Mouse (Mus musculus): Measurements from ENCODE around the gene Slit1.

The Slit1 gene

DNA sequence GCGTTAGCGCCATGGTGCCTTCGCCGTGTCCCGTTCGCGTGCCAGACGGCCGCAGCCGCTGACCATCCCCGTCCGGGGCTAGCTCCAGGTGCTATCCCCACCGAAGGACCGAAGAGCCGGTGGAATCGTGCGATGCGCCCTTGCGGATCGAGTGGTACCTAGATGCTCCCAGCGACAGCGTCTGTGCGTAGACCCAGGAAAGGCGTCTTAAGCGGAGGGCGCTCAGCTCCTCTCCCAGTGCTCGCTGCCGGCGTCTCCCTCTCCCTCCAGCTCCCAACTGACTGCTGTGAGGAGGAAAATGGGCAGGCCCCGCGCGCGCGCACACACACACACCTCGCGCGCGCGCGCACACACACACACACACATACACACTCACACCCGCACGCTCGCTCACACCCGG lies at the start of gene Slit1:
Gene Slit1 (minus strand): TSS at position 270 of the 400 bp plus-strand sequence.
- no peak for DNase-seq (ENCODE audit: low spot score)

DNA sequence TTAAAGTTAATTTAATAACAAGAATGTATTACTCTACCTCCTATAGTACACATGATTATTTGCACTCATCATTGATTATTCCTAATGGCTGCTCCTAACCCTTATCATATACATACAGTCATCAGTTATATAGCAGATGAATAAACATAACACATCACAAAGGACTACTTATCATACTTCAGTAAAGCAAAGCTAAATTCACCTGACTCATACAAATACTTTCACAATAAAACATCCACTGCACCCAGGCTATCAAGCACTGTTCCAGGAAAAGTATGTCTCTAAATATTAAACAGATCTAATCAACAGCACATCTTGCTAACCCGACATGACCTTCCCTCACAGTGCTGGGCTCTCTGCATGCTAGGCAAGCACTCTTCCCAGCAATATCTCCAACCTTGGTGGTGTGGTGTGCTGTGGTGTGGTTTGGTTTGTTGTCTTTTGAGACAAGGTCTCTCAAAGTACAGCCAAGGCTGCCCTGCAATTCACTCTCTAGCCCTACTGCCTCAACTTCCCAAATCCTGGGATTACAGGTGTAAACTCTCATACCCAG lies 49.5 kb upstream of the Slit1 start:
- DNase-seq (ENCODE audit: low spot score): no peak

DNA sequence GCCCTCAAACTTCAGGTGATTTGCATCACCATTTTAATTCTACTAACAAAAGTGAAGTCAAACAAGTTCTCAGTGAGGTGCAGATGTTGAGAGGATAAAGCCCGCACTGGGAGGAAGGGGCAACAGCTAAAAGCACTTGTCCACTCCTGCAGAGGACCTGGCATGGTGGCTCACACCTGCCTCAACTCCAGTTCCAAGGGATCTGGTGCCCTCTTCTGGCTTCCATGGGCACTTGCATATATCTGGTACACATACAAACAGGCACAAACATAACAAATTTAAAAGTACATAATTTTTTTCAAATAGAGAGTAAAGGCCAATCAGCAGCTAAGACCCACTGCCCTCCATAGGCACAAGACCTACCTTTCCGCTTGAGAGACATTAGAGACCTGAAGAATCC lies 47.9 kb upstream of the Slit1 start:
- no peak for DNase-seq (ENCODE audit: low spot score)

DNA sequence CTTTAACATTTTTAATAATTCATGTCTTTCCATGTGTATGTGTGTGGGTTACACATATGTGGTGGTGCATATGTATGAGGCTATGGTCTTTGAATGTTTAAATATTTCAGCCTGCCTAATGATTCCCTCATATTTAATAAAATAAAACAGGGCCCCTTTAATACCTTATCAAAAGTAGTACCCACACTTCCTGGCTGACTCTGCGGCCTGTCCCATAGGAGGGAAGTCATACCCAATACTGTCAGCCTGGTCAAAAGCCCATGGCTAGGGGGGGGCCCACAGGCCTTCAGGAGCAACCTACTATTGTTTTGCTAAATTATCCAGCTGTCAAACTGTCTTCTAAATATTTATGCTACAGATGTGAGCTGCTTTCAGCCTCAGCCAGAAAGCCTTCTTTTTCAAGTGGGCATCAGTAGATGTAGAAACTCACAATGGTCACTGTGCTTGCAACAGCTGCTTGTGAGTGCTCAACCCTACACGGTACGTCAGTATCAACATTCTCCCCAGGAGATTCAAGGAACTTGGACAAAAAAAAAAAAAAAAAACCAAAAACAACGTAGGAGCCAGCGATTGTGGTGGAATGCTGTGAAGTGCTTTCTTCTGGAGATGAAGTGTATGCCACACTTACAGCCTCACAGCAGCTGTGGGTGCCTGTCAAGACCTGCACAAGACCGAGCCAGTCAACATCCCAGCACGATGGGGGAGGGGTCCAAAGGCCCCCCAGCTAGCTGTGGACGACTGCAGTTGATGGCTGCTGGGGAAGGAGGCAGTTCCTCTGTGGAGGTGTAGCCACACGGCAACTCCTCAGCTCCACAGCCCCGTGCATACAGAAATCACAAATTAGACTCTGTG lies 45.9 kb upstream of the Slit1 start:
- DNase-seq (ENCODE audit: low spot score): no peak

GRCm38 (mm10) chr19:41786896-41787295 lies 43.4 kb upstream of the Slit1 start:
- DNase-seq (ENCODE audit: low spot score): no peak

DNA sequence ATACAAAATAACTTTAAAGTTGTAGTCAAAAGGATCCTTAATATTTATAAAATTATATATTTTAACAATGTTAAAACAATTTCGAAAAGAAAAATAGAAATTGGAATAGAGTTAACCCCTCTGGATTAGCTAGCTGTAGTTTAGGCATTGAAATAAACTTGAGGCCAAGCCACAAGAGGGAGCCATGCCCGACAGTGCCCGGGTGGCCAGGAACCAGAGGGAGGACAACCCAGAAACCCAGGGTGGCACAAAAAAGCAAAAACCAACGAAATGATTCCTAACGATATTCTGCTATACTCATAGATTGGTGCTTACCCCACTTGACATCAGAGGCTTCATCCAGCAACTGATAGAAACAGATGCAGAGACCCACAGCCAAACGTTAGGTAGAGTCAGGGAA lies 34.0 kb upstream of the Slit1 start:
- no peak for DNase-seq (ENCODE audit: low spot score)

DNA sequence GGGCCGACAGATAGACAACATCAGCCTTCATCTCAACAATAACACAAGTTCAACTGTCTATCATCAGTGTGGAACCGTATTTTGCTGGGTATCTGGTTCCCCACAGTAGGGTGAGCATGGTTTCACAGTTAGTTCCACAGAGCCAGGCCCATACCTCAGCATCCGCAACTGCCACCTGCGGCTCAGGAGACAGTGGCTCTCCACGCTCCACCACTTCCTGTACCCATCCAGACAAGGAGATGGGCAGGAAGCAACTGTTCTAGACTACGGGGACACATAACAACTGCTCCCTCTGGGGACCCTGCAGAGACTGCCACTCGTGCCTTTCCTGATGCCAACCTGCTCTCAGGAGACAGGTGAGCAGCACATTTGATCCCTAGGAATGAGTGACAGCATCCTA lies 25.2 kb upstream of the Slit1 start:
- no peak for DNase-seq (ENCODE audit: low spot score)

DNA sequence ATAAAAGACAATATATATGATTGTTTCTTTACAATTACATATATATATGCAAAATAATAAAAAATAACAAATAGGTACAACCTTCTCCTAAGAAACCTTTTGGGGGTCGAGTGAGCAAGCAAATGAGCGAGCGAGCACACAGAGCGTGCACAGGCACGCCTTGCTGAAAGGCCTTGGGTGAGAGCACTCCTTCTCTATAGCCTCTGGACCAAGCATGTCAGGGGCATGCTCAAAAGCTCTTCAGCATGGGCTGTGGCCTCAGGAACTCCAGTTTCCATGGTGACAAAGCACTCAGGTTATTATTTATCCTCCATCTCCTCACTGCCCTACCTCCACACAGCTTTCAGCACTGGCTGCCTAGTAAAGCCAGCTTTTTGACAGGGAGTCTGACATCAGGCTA lies 23.2 kb upstream of the Slit1 start:
- DNase-seq (ENCODE audit: low spot score): no peak

DNA sequence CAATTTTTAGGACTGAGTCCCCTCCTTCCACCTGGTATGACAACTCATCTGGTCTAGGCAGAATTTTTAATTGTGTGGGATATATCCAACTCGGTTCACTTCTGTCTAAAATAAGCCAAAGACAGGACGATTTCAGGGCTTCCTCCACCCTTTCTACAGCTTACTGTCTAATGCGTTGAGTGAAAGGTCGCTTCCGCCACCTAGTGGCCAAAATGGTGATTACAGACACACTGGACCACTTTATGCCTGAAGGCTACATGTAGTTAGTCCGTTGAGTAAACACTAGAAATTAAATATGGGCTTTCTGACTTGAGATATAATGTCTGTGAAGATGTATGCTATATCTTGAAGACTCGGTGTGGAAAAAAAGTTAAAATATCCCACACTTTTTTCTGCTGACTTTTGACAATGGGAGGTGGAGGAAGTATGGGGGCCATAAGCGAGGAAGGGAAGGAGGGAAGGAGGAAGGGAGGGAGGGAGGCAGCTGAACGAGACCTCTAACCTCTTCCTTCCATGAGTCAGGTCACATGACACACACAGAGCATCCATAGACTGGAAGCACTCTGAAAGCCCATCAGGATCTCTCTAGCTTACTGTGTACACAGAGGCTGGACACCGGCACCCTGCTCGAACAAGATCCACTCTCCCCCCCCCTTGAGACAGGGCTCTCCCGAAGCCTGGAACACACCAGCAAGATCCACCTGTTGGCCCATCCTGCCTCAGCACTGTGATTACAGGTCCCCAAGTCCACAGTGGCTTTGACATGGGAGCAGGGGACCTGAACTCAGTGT lies 20.6 kb upstream of the Slit1 start:
- peak; percentile 90 for DNase-seq (ENCODE audit: low spot score)

- peak; percentile 17 for DNase-seq (ENCODE audit: low spot score)
These were observed 18.1 kb upstream of the Slit1 start for GRCm38 (mm10) chr19:41761529-41761928.

- DNase-seq (ENCODE audit: low spot score): no peak
These were observed 16.3 kb upstream of the Slit1 start for GRCm38 (mm10) chr19:41759765-41760164.

GRCm38 (mm10) chr19:41759270-41759669 lies 15.8 kb upstream of the Slit1 start:
- DNase-seq (ENCODE audit: low spot score): no peak

DNA sequence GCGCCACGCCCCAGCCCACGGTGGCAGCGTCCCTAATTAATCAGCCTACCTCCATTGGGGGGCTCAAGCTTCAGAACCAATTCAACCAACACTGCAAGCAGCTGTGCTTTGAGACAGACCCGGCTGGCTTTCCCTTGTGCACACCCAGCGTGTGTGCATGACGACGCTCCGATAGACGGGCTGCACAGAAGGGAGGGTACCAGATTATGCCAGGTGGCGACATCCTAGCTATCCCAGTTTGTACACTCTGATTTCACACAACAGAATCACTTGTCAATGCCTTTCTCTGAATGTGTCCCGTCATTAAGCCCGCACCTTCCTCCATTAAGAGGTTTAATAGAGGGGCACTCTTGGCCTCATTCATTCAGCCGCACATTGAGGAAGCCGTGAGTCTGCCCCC lies 11.3 kb upstream of the Slit1 start:
- no peak for DNase-seq (ENCODE audit: low spot score)

DNA sequence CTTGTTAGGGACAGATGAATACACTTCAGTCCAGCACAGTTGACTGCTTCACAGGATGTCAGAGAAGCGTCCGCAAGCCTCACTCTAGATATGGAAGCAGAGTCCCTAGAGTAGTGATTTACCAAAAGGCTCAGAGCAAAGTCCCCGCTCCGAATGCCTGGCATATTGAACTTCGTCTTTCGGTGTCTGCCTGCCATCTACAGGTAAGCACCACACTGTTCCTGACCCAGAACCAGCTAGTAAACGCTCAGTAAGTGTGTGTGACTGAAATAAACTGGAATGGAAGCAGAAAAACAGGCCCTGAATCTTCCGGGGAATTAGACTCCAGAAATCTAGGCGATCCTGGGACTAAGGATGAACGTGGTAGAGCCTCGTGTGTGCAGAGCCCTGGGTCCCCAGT lies 8.4 kb upstream of the Slit1 start:
- DNase-seq (ENCODE audit: low spot score): no peak

DNA sequence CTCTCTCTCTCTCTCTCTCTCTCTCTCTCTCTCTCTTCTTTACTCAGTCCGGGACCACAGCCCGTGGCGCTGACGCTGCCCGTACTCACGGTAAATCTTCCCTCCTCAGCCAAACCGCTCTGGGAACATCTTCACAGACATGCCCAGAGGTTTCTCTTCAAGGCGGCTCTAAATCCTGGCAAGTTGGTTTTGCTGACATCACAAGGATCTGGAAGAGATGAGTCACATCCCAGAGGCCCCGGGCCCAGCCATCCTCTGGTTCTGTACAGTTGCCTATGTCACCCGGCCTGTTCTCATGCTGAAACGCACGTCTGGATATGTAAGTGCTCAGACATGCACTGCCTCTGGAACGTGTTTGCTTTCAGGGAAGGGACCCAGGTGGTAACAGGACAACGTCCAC lies 4.0 kb upstream of the Slit1 start:
- DNase-seq (ENCODE audit: low spot score): no peak

DNA sequence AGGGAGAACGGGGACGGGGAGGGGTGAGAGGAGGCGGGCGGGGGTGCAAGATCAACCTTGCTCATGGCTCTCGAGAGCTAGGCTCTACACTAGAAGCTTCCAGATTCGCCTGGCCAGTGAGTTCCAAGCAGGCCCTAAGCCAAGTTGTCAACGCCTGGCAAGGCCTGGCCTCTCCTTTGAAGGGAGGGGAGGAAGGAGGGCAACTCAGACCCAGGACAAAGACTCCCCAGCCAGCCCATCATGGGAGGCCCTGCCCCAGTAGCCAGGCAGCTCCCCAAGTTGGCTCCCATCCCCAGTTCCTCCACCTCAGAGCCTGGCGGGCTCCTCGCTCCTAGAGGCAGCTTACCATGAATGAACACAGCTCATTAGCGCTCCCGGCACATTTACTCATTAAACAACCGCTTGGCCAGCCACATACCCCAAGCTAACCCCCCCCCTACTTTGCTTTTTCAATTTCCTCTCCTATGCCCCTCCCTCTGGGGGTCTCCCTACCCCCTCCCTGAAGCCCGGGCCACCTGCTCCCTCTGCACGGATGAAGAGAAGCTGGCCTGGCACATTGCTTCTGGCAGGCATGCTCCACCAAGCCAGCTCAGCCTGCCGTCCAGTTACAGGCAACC lies 2.6 kb upstream of the Slit1 start:
- peak; percentile 16 for DNase-seq (ENCODE audit: low spot score)

DNA sequence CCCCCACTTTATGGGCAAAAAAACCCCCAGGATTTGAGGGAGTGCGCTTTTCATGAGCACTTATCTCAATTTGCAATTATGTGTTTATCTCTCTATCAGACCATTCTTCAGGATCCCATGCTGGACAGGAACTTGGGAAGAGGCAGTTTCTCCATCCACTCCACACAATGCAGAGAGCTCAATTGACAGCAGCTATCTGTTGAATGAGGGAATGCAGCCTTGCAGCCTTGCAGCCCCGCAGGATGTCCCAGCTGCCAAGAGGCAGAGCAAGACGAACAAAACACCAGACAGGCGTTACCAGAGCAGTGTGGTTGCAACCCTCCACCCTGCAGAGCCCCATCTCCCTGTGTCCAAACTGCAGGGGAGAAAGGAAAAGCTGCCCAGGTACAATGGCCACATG lies 4.6 kb downstream of the Slit1 start:
- DNase-seq (ENCODE audit: low spot score): no peak

GRCm38 (mm10) chr19:41738429-41738805 lies 5.0 kb downstream of the Slit1 start:
- no peak for DNase-seq (ENCODE audit: low spot score)

DNA sequence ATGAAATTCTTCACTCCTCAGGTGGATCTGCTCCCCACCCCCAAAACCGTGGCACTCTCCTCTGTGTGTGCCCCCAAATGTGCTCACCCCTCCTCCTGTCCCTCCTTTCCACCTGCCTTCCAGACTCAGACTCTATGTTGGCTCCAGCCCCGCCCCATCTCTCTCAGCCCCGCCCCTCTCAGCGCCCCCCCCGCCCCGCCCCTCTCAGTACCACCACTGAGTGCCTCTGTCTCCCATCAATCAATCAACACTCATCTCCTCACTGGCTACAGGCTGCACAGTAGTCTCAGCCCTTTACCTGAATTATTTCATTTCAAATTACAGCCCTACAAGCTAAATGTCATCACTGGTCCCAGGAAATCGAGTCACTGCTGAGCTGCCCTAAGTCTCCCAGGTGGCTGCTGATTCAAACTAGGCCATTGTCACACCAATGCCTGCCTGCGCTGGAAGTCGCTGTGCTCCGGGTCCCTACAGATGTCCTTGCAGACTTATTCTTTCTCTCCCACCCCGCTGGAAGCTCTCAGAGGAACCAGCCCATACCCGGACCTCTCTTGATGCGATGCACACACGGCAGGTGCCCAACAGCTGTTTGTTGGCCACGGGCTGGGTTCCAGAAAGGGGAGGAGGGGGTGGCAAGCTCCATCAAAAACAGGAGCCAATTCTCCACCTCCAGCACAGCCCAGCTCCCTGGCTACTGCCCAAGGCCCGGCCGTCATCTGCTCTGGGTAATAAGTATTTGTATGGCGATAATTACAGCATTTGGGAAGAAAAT lies 5.6 kb downstream of the Slit1 start:
- DNase-seq (ENCODE audit: low spot score): no peak

DNA sequence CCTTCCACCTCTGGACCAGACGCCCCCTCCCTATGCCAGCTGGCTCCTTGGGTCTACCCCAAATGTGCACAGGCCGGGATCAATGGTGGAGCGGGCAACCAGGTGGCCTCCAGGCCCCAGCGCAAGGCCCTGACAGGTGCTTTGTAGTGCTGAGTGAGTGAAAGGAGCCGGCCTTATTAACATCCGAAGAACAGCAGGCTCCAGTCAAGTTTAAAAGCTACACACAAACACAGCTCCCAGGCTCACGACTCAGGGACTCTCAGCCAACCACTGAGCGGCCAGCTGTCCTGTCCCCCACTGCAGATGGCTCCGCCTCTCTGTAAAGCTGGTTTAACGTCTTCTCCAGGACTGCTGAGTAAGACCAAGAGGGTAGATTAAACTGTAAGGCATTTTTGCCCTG lies 8.8 kb downstream of the Slit1 start:
- DNase-seq (ENCODE audit: low spot score): no peak

DNA sequence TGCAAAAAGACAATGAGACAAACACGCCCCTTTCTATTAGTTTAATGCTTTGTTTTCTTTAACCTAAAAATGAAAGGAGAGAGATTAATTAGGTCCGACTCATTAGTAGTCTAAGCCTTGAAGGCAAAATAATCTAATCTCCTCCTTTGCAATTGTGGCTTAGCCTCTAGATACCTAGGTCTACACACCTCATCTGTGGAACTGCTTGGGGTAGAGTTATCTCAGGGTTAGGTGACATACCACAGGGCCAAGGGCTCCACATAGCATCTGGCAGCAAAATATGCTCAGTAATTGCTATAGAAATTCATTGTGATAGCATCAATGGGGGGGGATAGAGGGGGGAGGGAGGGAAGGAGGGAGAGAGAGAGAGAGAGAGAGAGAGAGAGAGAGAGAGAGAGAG lies 18.0 kb downstream of the Slit1 start:
- no peak for DNase-seq (ENCODE audit: low spot score)

All from ovary, postnatal 14 days (tissue).